Mouse (Mus musculus) liver, adult 2 months (tissue): Measurements from ENCODE around the gene Ncoa7. TPM values are rescaled to one million over a fixed set of nuclear protein-coding genes. Genes with fewer than 3 reads are reported as not detected.

Experiments
- DNase-seq: peaks from one replicate; pipeline ENCODE4 v3.0.0-alpha.2; 2011; ENCODE audit warnings: low read depth, low spot score; ENCODE audit errors: extremely low read depth
- H3K27ac ChIP-seq: fragments of 200-500 bp; replicated peaks from 2 replicates; pipeline ENCODE4 v1.5.1; 2012; ENCODE audit warnings: low read depth, mild to moderate bottlenecking, control low read depth, inconsistent platforms, low read length; ENCODE audit not compliant: insufficient read depth
- H3K27me3 ChIP-seq: fragments of 200-500 bp; 2 replicates; pipeline ENCODE4 v1.6.1; 2012; ENCODE audit warnings: mild to moderate bottlenecking, moderate library complexity, low read length, inconsistent platforms; ENCODE audit not compliant: control insufficient read depth, insufficient read depth
- H3K36me3 ChIP-seq: fragments of 200-500 bp; 2 replicates; pipeline ENCODE4 v1.6.1; 2012; ENCODE audit warnings: low read length, inconsistent platforms; ENCODE audit not compliant: control insufficient read depth, insufficient read depth
- H3K4me1 ChIP-seq: fragments of 200-500 bp; 2 replicates; pipeline ENCODE4 v1.6.1; 2011; ENCODE audit warnings: low read length; ENCODE audit not compliant: control insufficient read depth, insufficient read depth
- H3K4me3 ChIP-seq: fragments of 200-500 bp; 2 replicates; pipeline ENCODE4 v1.5.1; 2011; ENCODE audit warnings: low read depth, mild to moderate bottlenecking, control low read depth, low read length, moderate library complexity; ENCODE audit not compliant: insufficient read depth
- H3K79me2 ChIP-seq: fragments of 200-500 bp; 2 replicates; pipeline ENCODE4 v1.6.1; 2012; ENCODE audit warnings: inconsistent platforms, mild to moderate bottlenecking, low read length, moderate library complexity; ENCODE audit not compliant: control insufficient read depth, insufficient read depth
- H3K9ac ChIP-seq: fragments of 200-500 bp; 2 replicates; pipeline ENCODE4 v1.6.1; 2012; ENCODE audit warnings: low read depth, mild to moderate bottlenecking, control low read depth, inconsistent platforms, low read length
- CTCF ChIP-seq: fragments of 200-500 bp; IDR thresholded peaks from 2 replicates; pipeline ENCODE4 v1.5.1; 2011; ENCODE audit warnings: low read depth, low read length, control low read depth
- POLR2A ChIP-seq: fragments of 200-500 bp; IDR thresholded peaks from 2 replicates; pipeline ENCODE4 v1.6.1; 2011; ENCODE audit warnings: low read length, control low read depth; ENCODE audit not compliant: insufficient read depth; ENCODE audit errors: extremely low read depth
- WGBS: fragments of 180-500 bp; shearing (Covaris S2); methylation state at CpG from one replicate; pipeline ENCODE4 v1.1.7; 2018; 5-methylcytosine and 5-hydroxymethylcytosine counted together
- polyA plus RNA-seq: library from polyadenylated mRNA; depleted of rRNA; stranded (reverse); fragments of >200 nt; gene quantifications from 2 replicates; pipeline ENCODE4 v1.2.3, GENCODE M21; 2012; rRNA removed
- total RNA-seq: library from RNA; depleted of rRNA; stranded (reverse); fragments of >200 nt; gene quantifications from 2 replicates; pipeline ENCODE4 v1.2.3, GENCODE M21; 2014; rRNA removed

The Ncoa7 gene
- total and polyA plus RNA-seq, 2 experiments, result 0.27 to 2.1 TPM

GRCm38 (mm10) chr10:30587037-30587436 is 216.1 kb downstream of the Ncoa7 start:
- TF ChIP-seq CTCF (no peak), POLR2A (no peak)
- H3K79me2 ChIP-seq, result no peaks in the 10 kb centered on the region; the same call in 1 of the 2 replicates
- H3K27me3 ChIP-seq, result no peaks in the 10 kb centered on the region
- no peak overlapping the region for H3K9ac ChIP-seq
- no peaks in the 10 kb centered on the region for H3K4me1 ChIP-seq
- H3K27ac ChIP-seq, result no peak overlapping the region
- WGBS, result 77% methylated on average over 5 of the region's 5 CpGs
- peaks cover 14% of the 10 kb centered on the region for H3K36me3 ChIP-seq
- no peak overlapping the region for H3K4me3 ChIP-seq
- DNase-seq, result no peak

DNA sequence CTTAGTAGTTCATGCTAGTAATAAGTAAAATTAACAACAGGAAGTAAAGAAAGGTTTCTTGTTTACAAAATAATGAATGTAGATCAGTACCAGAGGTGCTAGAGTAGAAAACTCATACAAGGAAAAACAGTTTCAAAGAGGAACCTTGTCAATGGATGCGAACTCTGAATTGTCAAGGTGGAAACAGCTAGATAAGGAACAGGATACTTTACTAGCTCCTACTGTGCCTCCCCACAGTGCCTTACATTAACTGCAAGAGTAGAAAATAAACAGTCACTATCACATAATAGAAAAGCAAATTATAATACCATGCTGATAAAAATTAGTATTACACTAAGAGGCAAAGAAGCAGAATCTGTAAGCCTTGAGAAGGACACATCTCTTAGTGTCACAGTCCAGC is 217.4 kb downstream of the Ncoa7 start:
- TF ChIP-seq POLR2A (no peak), CTCF (no peak)
- WGBS, result 96% methylated on average over 1 of the region's 1 CpGs
- Histone ChIP-seq H3K9ac (no peak overlapping the region), H3K27ac (no peak overlapping the region), H3K4me1 (no peaks in the 10 kb centered on the region), H3K79me2 (no peaks in the 10 kb centered on the region; the same call in 1 of the 2 replicates), H3K4me3 (no peak overlapping the region), H3K27me3 (no peaks in the 10 kb centered on the region), H3K36me3 (peaks cover 14% of the 10 kb centered on the region)
- no peak for DNase-seq

Other genes with a start within 250 kb of the Ncoa7 start
- gene Trmt11, start 202.6 kb downstream of the Ncoa7 start, total RNA-seq, result 5.6 and 8.3 TPM in 2 replicates
- 0.70 and 0.72 TPM in 2 replicates for gene Trmt11, start 202.6 kb downstream of the Ncoa7 start, polyA plus RNA-seq
- gene Hint3, start 173.7 kb downstream of the Ncoa7 start, total RNA-seq, result 54.7 and 57.2 TPM in 2 replicates
- gene Hint3, start 173.7 kb downstream of the Ncoa7 start, polyA plus RNA-seq, result 16.4 and 18.0 TPM in 2 replicates
- 0.18 and 0.40 TPM in 2 replicates for gene Hey2, start 39.5 kb upstream of the Ncoa7 start, total RNA-seq
- 0.38 and 0.40 TPM in 2 replicates for gene Hey2, start 39.5 kb upstream of the Ncoa7 start, polyA plus RNA-seq